8 mouse cellular contexts compared by ENCODE assay signal in the genomic region with DNA sequence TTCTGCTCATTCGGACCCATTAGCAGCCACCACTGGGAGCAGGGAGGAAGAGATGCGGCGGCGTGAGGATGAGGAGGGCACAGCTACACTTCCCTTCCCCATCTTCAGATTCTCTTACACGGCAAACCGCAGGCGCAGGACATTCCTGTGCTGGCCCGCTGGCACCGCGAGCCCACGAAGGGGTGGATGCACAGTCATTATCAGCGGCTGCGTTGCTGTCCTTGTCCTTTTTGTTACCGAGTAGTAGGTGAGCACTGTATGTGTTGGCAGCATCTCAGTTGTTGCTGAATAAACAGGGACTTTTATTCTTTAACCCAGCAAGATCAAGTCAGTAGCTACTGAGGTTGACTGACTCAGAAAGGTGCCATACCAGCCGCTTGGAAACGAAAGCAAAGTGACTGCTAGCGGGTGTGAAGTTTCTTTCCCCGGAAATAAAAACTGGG. TPM values are rescaled to one million over a fixed set of nuclear protein-coding genes. Genes with fewer than 3 reads are reported as not detected.
DNase-seq lines count a peak whose midpoint lies in the region; ATAC-seq and TF ChIP-seq lines count a peak whose summit lies in the region.

No protein-coding gene starts in this region.

- no peaks in the 10 kb centered on the region for H3K36me3 ChIP-seq in forebrain, embryonic 10.5 days (replicated peaks)
- H3K36me3 ChIP-seq in intestine, postnatal 0 days (ENCODE audit: control insufficient read depth, insufficient read depth) = no peaks in the 10 kb centered on the region
- no peaks in the 10 kb centered on the region for H3K36me3 ChIP-seq in thymus, adult 2 months (ENCODE audit: control insufficient read depth, insufficient read depth, low read length)

- H3K9me3 ChIP-seq in forebrain, embryonic 10.5 days = no peaks in the 10 kb centered on the region
- no peaks in the 10 kb centered on the region for H3K9me3 ChIP-seq in intestine, postnatal 0 days (ENCODE audit: control insufficient read depth)

- H3K4me2 ChIP-seq in intestine, postnatal 0 days (replicated peaks; ENCODE audit: low read depth) = peak overlapping the region; percentile 69

- 57% methylated on average over 18 of the region's 18 CpGs for WGBS in forebrain, embryonic 10.5 days
- WGBS in intestine, postnatal 0 days = 22% methylated on average over 18 of the region's 18 CpGs
- 14% methylated on average over 18 of the region's 18 CpGs for WGBS in thymus, adult 2 months

- peak; percentile 28; the same call in 1 of the 2 replicates for ATAC-seq in intestine, postnatal 0 days

- TF ChIP-seq CTCF in intestine, postnatal 0 days (IDR thresholded peaks at IDR 0.05; ENCODE audit: low read depth) = no peak
- no peak for TF ChIP-seq CTCF in thymus, adult 2 months (IDR thresholded peaks at IDR 0.05; ENCODE audit: borderline replicate concordance, control insufficient read depth, extremely low read depth, insufficient read depth, low read length, poor library complexity)

- peak; percentile 13 for DNase-seq in kidney, adult 11 months
- no peak for DNase-seq in kidney, postnatal 10 days
- no peak for DNase-seq in forebrain, embryonic 10.5 days (ENCODE audit: extremely low spot score, low spot score)
- DNase-seq in lung, postnatal 10 days = peak; percentile 8
- DNase-seq in thymus, adult 2 months = peak; percentile 62
- no peak for DNase-seq in left cerebral cortex, postnatal 14 days (ENCODE audit: low spot score in 2 of 2)
- DNase-seq in cerebellum, adult 8-10 months = no peak

- H3K27ac ChIP-seq in forebrain, embryonic 10.5 days = no peak overlapping the region
- no peak overlapping the region for H3K27ac ChIP-seq in intestine, postnatal 0 days (ENCODE audit: low read depth, low read length)
- peak overlapping the region; percentile 97 for H3K27ac ChIP-seq in thymus, adult 2 months (ENCODE audit: control insufficient read depth, insufficient read depth, low read length)

- H3K4me1 ChIP-seq in forebrain, embryonic 10.5 days = no peaks in the 10 kb centered on the region
- no peaks in the 10 kb centered on the region for H3K4me1 ChIP-seq in intestine, postnatal 0 days (replicated peaks; ENCODE audit: control insufficient read depth, insufficient read depth, low read length)
- peaks cover 21% of the 10 kb centered on the region for H3K4me1 ChIP-seq in thymus, adult 2 months (replicated peaks; ENCODE audit: control insufficient read depth, insufficient read depth, low read length)

- H3K9ac ChIP-seq in intestine, postnatal 0 days (ENCODE audit: low read depth, low read length) = 0 out of 2 replicates have a peak overlapping the region, but pooled peaks have one; percentile 26

- no peaks in the 10 kb centered on the region for H3K27me3 ChIP-seq in forebrain, embryonic 10.5 days (ENCODE audit: poor library complexity, severe bottlenecking)
- no peaks in the 10 kb centered on the region for H3K27me3 ChIP-seq in intestine, postnatal 0 days (replicated peaks; ENCODE audit: control insufficient read depth, insufficient read depth, low read length)
- no peaks in the 10 kb centered on the region for H3K27me3 ChIP-seq in thymus, adult 2 months (ENCODE audit: control insufficient read depth, insufficient read depth, low read length)

- no peak; the same call in 1 of the 2 replicates for TF ChIP-seq POLR2A in thymus, adult 2 months (IDR thresholded peaks at IDR 0.05; ENCODE audit: control insufficient read depth, extremely low read depth, insufficient read depth, low read length, poor library complexity)

- intact Hi-C loops in left cerebral cortex, postnatal 14 days (cut with DNase I) = no loop called here

- peak overlapping the region; percentile 10 for H3K4me3 ChIP-seq in forebrain, embryonic 10.5 days
- H3K4me3 ChIP-seq in intestine, postnatal 0 days (ENCODE audit: low read depth, low read length) = peak overlapping the region; percentile 38
- peak overlapping the region; percentile 67 for H3K4me3 ChIP-seq in thymus, adult 2 months (ENCODE audit: control insufficient read depth, insufficient read depth, low read length)

RNA-seq across cellular contexts. Expression of gene Sub1, which starts 13.8 kb away (rescaled TPM):
- 744 and 763 TPM in 2 replicates for polyA plus RNA-seq in forebrain, embryonic 10.5 days (2016; fragmentation: Nextera tagmentation; extraction: Ambion mirVana)
- polyA plus RNA-seq in intestine, postnatal 0 days (2015; fragmentation: Nextera tagmentation; extraction: Ambion mirVana) = 460 and 474 TPM in 2 replicates
- 12.7 and 12.9 TPM in 2 replicates for polyA plus RNA-seq in thymus, adult 2 months (2012; rRNA removed)
- 100 to 1,000 TPM; 308 to 316 TPM for total RNA-seq in left cerebral cortex, postnatal 14 days (2021)

Comparison
In these comparisons a context has a peak if more than half of its experiments do, and no peak if none do; other contexts are left out.
1. DNase-seq: peak in kidney, adult 11 months (single experiment), lung, postnatal 10 days (single experiment) and thymus, adult 2 months (single experiment); none in kidney, postnatal 10 days (single experiment), forebrain, embryonic 10.5 days (single experiment), left cerebral cortex, postnatal 14 days (0 of 2) and cerebellum, adult 8-10 months (single experiment).
2. H3K4me3 ChIP-seq: peak in every context shown above with its lines; median percentile 67 in thymus, adult 2 months; 38 in intestine, postnatal 0 days; 10 in forebrain, embryonic 10.5 days.
3. RNA of gene Sub1, which starts 13.8 kb away (polyA plus RNA-seq): 744 to 763 TPM in forebrain, embryonic 10.5 days and 460 to 474 TPM in intestine, postnatal 0 days; 12.7 to 12.9 TPM in thymus, adult 2 months; every median in the first group is over 10 times any median in the second.